Comparison of ENCODE assay signal across 7 mouse cellular contexts in the genomic region with DNA sequence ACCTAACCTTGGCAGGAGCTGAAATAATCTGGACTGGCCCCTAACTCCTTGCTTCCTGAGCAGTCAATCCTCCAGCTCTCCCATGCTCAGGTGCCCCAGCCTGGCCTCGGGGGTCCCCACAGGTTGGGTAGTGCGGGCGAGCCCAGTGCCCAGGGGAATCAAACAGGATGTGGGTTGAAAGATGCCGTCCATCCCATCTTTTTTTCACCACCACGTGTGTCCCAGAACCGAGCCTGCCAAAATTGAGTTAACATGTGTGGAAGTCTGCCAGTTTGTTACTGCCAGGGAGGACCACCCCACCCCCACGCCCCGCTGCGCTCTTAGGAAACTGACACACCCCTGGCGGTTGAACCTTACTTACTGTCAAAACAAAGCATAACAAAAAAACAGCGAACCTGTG. TPM values are rescaled to one million over a fixed set of nuclear protein-coding genes. Genes with fewer than 3 reads are reported as not detected.
DNase-seq lines count a peak whose midpoint lies in the region; ATAC-seq lines count a peak whose summit lies in the region.

No protein-coding gene starts in this region.

- H3K4me2 ChIP-seq in forebrain, embryonic 14.5 days (ENCODE audit: low read length) = peak overlapping the region; percentile 65
- peak overlapping the region; percentile 69 for H3K4me2 ChIP-seq in stomach, embryonic 14.5 days (replicated peaks; ENCODE audit: low read depth, low read length)

- no peaks in the 10 kb centered on the region for H3K9me3 ChIP-seq in forebrain, embryonic 14.5 days (replicated peaks; ENCODE audit: control insufficient read depth, low read length)
- no peaks in the 10 kb centered on the region for H3K9me3 ChIP-seq in stomach, embryonic 14.5 days (ENCODE audit: control insufficient read depth, low read depth, low read length)

- peaks cover 8% of the 10 kb centered on the region for H3K4me1 ChIP-seq in forebrain, embryonic 14.5 days (ENCODE audit: control insufficient read depth, insufficient read depth, low read length)
- peaks cover 13% of the 10 kb centered on the region; the same call in 1 of the 2 replicates for H3K4me1 ChIP-seq in stomach, embryonic 14.5 days (ENCODE audit: control insufficient read depth, insufficient read depth, low read length)

- DNase-seq in CD4-positive helper T cell, adult 2 months (ENCODE audit: low read depth, low spot score) = peak; percentile 78
- peak; percentile 63 for DNase-seq in MN1 (ENCODE audit: low spot score)
- peak; percentile 69 for DNase-seq in forebrain, embryonic 14.5 days (ENCODE audit: low spot score)
- DNase-seq in kidney, adult 9 months = peak; percentile 51
- peak; percentile 68 for DNase-seq in lung, postnatal 36 days
- no peak for DNase-seq in layer of hippocampus, postnatal 14 days (ENCODE audit: low spot score in 2 of 2)

- H3K4me3 ChIP-seq in forebrain, embryonic 14.5 days (ENCODE audit: low read depth, low read length) = peak overlapping the region; percentile 52
- H3K4me3 ChIP-seq in stomach, embryonic 14.5 days (ENCODE audit: low read depth, low read length) = peak overlapping the region; percentile 61

- H3K9ac ChIP-seq in forebrain, embryonic 14.5 days (ENCODE audit: low read length) = peak overlapping the region; percentile 63; the same call in 1 of the 2 replicates
- H3K9ac ChIP-seq in stomach, embryonic 14.5 days (replicated peaks; ENCODE audit: low read depth, low read length) = no peak overlapping the region

- H3K36me3 ChIP-seq in forebrain, embryonic 14.5 days (ENCODE audit: control insufficient read depth, insufficient read depth, low read length) = no peaks in the 10 kb centered on the region
- no peaks in the 10 kb centered on the region for H3K36me3 ChIP-seq in stomach, embryonic 14.5 days (ENCODE audit: control insufficient read depth, insufficient read depth, low read length)

- 3% methylated on average over 11 of the region's 11 CpGs for WGBS in forebrain, embryonic 14.5 days
- WGBS in stomach, embryonic 14.5 days = 8% methylated on average over 11 of the region's 11 CpGs

- ATAC-seq in forebrain, embryonic 14.5 days = peak; percentile 22
- no peak for ATAC-seq in stomach, embryonic 14.5 days (ENCODE audit: insufficient number of reproducible peaks, insufficient read depth, low FRiP score, low read depth)

- H3K27me3 ChIP-seq in forebrain, embryonic 14.5 days (replicated peaks; ENCODE audit: control insufficient read depth, insufficient read depth, low read length) = peaks cover 28% of the 10 kb centered on the region
- peaks cover 8% of the 10 kb centered on the region; the same call in 1 of the 2 replicates for H3K27me3 ChIP-seq in stomach, embryonic 14.5 days (ENCODE audit: control insufficient read depth, insufficient read depth, low read length)

- no peak overlapping the region for H3K27ac ChIP-seq in forebrain, embryonic 14.5 days (ENCODE audit: low read depth, low read length)
- no peak overlapping the region for H3K27ac ChIP-seq in stomach, embryonic 14.5 days (ENCODE audit: low read length)

RNA-seq across cellular contexts. Expression of a gene that starts 0.8 kb away (rescaled TPM):
- 1.1 and 3.5 TPM in 2 replicates for polyA plus RNA-seq in forebrain, embryonic 14.5 days (2014; fragmentation: Nextera tagmentation; extraction: Ambion mirVana)
- polyA plus RNA-seq in stomach, embryonic 14.5 days (2014; fragmentation: Nextera tagmentation; extraction: Ambion mirVana) = 2.7 and 3.2 TPM in 2 replicates
- total RNA-seq in layer of hippocampus, postnatal 14 days (2021) = 1 to 10 TPM; 5.0 to 6.6 TPM

RNA-seq across cellular contexts. Expression of a gene that starts 29.7 kb away (rescaled TPM):
- polyA plus RNA-seq in forebrain, embryonic 14.5 days (2014; fragmentation: Nextera tagmentation; extraction: Ambion mirVana) = 3.0 and 3.5 TPM in 2 replicates
- polyA plus RNA-seq in stomach, embryonic 14.5 days (2014; fragmentation: Nextera tagmentation; extraction: Ambion mirVana) = 0.14 and 0.17 TPM in 2 replicates
- 10 to 100 TPM; 41.3 to 42.2 TPM for total RNA-seq in layer of hippocampus, postnatal 14 days (2021)

Comparison
In these comparisons a context has a peak if more than half of its experiments do, and no peak if none do; other contexts are left out.
1. DNase-seq: peak in CD4-positive helper T cell, adult 2 months (single experiment), MN1 (single experiment), forebrain, embryonic 14.5 days (single experiment), kidney, adult 9 months (single experiment) and lung, postnatal 36 days (single experiment); none in layer of hippocampus, postnatal 14 days (0 of 2).